Mouse (Mus musculus): ENCODE data around the gene Emilin3. TPM values are rescaled to one million over a fixed set of nuclear protein-coding genes. Genes with fewer than 3 reads are reported as not detected.

Emilin3 gene
- polyA plus RNA-seq, 1 experiment, result 0.70 TPM

DNA sequence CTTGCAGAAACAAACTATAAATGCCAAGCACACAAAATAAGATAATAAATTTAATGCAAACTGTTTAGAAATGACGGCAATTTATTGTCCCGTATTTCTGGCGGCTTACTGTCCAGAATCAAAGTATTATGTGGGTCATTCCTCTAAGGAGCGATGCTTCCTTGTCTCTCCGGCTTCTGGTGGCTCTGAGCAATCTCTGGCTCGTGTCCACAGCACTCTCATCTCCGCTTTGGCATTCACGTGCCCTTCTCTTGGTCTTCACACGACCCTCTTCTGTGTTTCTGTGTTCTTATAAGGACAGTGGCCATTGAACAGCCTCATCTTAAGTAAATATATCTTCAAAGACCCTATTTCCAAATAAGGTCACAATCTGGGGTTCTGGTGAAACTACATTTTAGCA lies 2.5 kb upstream of the Emilin3 start:
- no peak overlapping the region for H3K9ac ChIP-seq (ENCODE audit: low read depth, poor library complexity, severe bottlenecking)
- H3K9me3 ChIP-seq (replicated peaks; ENCODE audit: control insufficient read depth, insufficient read depth, low read length, poor library complexity, severe bottlenecking), result no peaks in the 10 kb centered on the region
- no peaks in the 10 kb centered on the region for H3K36me3 ChIP-seq (ENCODE audit: control insufficient read depth, insufficient read depth, low read length, poor library complexity, severe bottlenecking)
- no peaks in the 10 kb centered on the region for H3K4me1 ChIP-seq (ENCODE audit: control insufficient read depth, insufficient read depth, low read length)
- H3K27ac ChIP-seq (ENCODE audit: insufficient read depth, low read length), result no peak overlapping the region
- no peak overlapping the region for H3K4me3 ChIP-seq (ENCODE audit: low read depth, low read length)
- TF ChIP-seq EP300 (IDR thresholded peaks at IDR 0.05; ENCODE audit: insufficient read depth, low read depth, low read length), result no peak
- no peak for TF ChIP-seq POLR2A (IDR thresholded peaks at IDR 0.05; ENCODE audit: insufficient read depth, low read length)
- TF ChIP-seq CTCF (IDR thresholded peaks at IDR 0.05; ENCODE audit: low read depth, low read length), result no peak
- peaks cover 11% of the 10 kb centered on the region for H3K27me3 ChIP-seq (ENCODE audit: control insufficient read depth, insufficient read depth, low read length, poor library complexity, severe bottlenecking)

DNA sequence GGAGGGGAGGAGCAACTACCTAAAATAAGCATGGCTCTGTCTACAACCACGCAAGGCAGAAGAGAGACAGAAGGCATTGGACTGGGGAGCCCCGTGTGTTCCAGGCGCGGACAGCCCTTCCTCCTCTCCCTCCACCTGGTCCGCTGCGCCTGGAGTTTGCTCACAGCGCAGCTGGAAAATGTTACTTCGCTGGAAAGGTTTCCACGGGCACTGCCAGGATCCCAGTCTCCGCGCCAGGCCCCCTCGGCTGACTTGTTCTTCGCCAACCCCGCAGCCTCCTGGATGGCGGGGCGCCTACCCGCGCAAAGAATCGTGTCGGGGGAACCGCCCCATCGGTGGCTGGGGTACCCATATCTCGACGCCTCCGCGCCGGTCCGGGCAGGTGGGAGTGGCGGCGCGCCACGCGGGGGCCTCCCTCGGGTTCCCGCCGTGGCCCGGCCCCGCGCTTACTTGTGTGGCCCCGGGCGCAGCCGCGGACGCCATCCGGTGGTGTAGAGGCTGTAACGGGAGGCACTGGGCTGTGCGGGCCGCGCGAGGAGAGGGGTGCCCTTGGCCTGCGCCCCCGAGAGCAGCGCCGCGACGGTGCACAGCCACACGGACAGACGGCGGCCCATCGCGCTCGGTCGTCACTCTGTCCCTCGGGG lies 448 bp downstream of the Emilin3 start:
- TF ChIP-seq CTCF (IDR thresholded peaks at IDR 0.05; ENCODE audit: low read depth, low read length) (no peak), EP300 (IDR thresholded peaks at IDR 0.05; ENCODE audit: insufficient read depth, low read depth, low read length) (no peak), POLR2A (IDR thresholded peaks at IDR 0.05; ENCODE audit: insufficient read depth, low read length) (no peak)
- H3K36me3 ChIP-seq (ENCODE audit: control insufficient read depth, insufficient read depth, low read length, poor library complexity, severe bottlenecking), result no peaks in the 10 kb centered on the region
- peaks cover 11% of the 10 kb centered on the region for H3K27me3 ChIP-seq (ENCODE audit: control insufficient read depth, insufficient read depth, low read length, poor library complexity, severe bottlenecking)
- H3K4me1 ChIP-seq (ENCODE audit: control insufficient read depth, insufficient read depth, low read length), result no peaks in the 10 kb centered on the region
- no peak overlapping the region for H3K27ac ChIP-seq (ENCODE audit: insufficient read depth, low read length)
- no peaks in the 10 kb centered on the region for H3K9me3 ChIP-seq (replicated peaks; ENCODE audit: control insufficient read depth, insufficient read depth, low read length, poor library complexity, severe bottlenecking)
- peak overlapping the region; percentile 49 for H3K4me3 ChIP-seq (ENCODE audit: low read depth, low read length)
- H3K9ac ChIP-seq (ENCODE audit: low read depth, poor library complexity, severe bottlenecking), result peak overlapping the region; percentile 65

DNA sequence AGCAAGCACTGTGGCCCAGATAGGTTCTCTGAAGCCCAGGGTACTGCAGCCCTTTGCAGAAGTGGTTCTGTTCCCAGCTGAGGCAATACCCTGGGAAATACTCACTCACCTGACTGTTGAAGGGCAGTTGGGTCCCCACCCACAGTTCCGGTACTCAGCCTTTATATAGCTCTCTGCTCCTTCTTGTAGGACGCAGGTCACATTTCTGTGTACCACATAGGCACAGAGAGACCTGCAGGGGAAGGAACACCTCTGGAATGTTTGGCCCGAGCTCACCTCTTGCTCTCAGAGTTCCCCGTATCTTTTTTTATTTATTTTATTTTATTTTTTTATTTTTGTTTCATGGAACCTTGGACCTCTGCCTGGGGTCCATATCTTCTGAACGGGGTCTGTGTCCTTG lies 1.5 kb downstream of the Emilin3 start:
- peaks cover 11% of the 10 kb centered on the region for H3K27me3 ChIP-seq (ENCODE audit: control insufficient read depth, insufficient read depth, low read length, poor library complexity, severe bottlenecking)
- H3K9ac ChIP-seq (ENCODE audit: low read depth, poor library complexity, severe bottlenecking), result no peak overlapping the region
- no peaks in the 10 kb centered on the region for H3K4me1 ChIP-seq (ENCODE audit: control insufficient read depth, insufficient read depth, low read length)
- H3K9me3 ChIP-seq (replicated peaks; ENCODE audit: control insufficient read depth, insufficient read depth, low read length, poor library complexity, severe bottlenecking), result no peaks in the 10 kb centered on the region
- no peak overlapping the region for H3K4me3 ChIP-seq (ENCODE audit: low read depth, low read length)
- TF ChIP-seq POLR2A (IDR thresholded peaks at IDR 0.05; ENCODE audit: insufficient read depth, low read length) (no peak), EP300 (IDR thresholded peaks at IDR 0.05; ENCODE audit: insufficient read depth, low read depth, low read length) (no peak), CTCF (IDR thresholded peaks at IDR 0.05; ENCODE audit: low read depth, low read length) (no peak)
- H3K27ac ChIP-seq (ENCODE audit: insufficient read depth, low read length), result no peak overlapping the region
- no peaks in the 10 kb centered on the region for H3K36me3 ChIP-seq (ENCODE audit: control insufficient read depth, insufficient read depth, low read length, poor library complexity, severe bottlenecking)

DNA sequence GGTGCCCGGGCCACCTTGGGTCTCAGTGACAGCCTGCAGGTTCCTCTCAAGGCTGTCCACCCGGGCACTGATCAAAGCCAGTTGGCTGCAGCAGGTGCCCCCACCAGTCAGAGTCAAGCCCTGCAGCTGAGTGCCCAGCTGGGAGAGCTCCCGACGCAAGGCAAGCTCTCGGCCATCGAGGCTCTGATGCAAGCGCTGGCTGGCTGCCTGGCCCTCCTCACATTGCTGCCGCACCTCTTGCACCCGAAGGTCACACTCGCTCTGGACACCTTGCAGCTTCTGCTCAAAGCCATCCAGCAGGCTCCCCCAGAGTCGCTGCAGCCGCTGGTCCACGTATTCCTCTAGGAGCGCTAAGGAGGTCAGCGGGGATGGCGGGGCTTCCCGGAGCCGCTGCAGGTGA lies 3.5 kb downstream of the Emilin3 start:
- peaks cover 11% of the 10 kb centered on the region for H3K27me3 ChIP-seq (ENCODE audit: control insufficient read depth, insufficient read depth, low read length, poor library complexity, severe bottlenecking)
- TF ChIP-seq EP300 (IDR thresholded peaks at IDR 0.05; ENCODE audit: insufficient read depth, low read depth, low read length) (no peak), POLR2A (IDR thresholded peaks at IDR 0.05; ENCODE audit: insufficient read depth, low read length) (no peak), CTCF (IDR thresholded peaks at IDR 0.05; ENCODE audit: low read depth, low read length) (no peak)
- H3K4me3 ChIP-seq (ENCODE audit: low read depth, low read length), result no peak overlapping the region

DNA sequence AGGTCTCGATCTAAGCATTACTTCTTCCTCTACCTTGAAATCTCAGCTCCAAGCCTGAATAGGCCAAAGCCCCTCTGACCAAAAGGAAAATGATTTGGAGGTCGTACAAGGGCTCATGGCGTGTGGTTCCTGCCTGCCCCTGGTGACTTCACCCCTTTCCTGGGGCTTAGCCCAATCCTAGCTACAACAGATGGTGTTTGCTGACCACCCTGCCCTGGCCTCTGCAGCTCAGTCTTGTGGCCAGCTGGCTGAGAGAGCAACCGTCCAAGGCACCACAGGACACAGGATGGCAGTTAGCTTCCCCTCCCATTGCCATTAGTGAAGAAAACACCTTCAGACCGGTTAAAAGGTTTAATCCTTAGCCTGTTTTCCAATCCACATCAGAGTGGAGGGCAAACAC lies 6.0 kb downstream of the Emilin3 start:
- Histone ChIP-seq H3K9me3 (replicated peaks; ENCODE audit: control insufficient read depth, insufficient read depth, low read length, poor library complexity, severe bottlenecking) (no peaks in the 10 kb centered on the region), H3K4me1 (ENCODE audit: control insufficient read depth, insufficient read depth, low read length) (no peaks in the 10 kb centered on the region), H3K27ac (ENCODE audit: insufficient read depth, low read length) (no peak overlapping the region), H3K36me3 (ENCODE audit: control insufficient read depth, insufficient read depth, low read length, poor library complexity, severe bottlenecking) (no peaks in the 10 kb centered on the region), H3K4me3 (ENCODE audit: low read depth, low read length) (no peak overlapping the region), H3K9ac (ENCODE audit: low read depth, poor library complexity, severe bottlenecking) (no peak overlapping the region), H3K27me3 (ENCODE audit: control insufficient read depth, insufficient read depth, low read length, poor library complexity, severe bottlenecking) (0 out of 2 replicates have a peak, but pooled peaks cover 1% of the 10 kb centered on the region)
- TF ChIP-seq EP300 (IDR thresholded peaks at IDR 0.05; ENCODE audit: insufficient read depth, low read depth, low read length), result no peak
- TF ChIP-seq CTCF (IDR thresholded peaks at IDR 0.05; ENCODE audit: low read depth, low read length), result no peak
- TF ChIP-seq POLR2A (IDR thresholded peaks at IDR 0.05; ENCODE audit: insufficient read depth, low read length), result no peak

More for the DNA sequence above, 3.5 kb downstream of the Emilin3 start:
- no peaks in the 10 kb centered on the region for H3K4me1 ChIP-seq (ENCODE audit: control insufficient read depth, insufficient read depth, low read length)
- H3K9ac ChIP-seq (ENCODE audit: low read depth, poor library complexity, severe bottlenecking), result no peak overlapping the region
- H3K36me3 ChIP-seq (ENCODE audit: control insufficient read depth, insufficient read depth, low read length, poor library complexity, severe bottlenecking), result no peaks in the 10 kb centered on the region
- no peaks in the 10 kb centered on the region for H3K9me3 ChIP-seq (replicated peaks; ENCODE audit: control insufficient read depth, insufficient read depth, low read length, poor library complexity, severe bottlenecking)
- no peak overlapping the region for H3K27ac ChIP-seq (ENCODE audit: insufficient read depth, low read length)

DNA sequence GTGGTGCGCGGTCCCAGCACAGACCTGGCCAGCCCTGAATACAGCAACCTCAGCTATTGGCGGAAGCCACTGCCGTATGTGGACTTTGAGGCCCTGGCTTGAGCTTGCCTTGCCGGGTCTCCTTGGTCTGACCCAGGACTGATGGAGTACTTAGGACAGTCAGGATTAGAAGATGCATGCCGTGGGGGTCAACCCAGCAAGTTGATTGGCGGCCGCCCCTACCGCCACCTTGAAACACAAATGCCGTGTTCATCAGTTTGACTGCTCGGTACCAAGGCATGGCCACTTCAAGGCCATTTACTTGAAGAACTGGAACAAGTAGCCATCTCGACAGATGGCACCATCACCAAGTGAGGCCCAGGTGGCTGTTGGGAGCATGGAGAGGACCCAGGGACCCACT lies 6.8 kb downstream of the Emilin3 start:
- no peak for TF ChIP-seq EP300 (IDR thresholded peaks at IDR 0.05; ENCODE audit: insufficient read depth, low read depth, low read length)
- TF ChIP-seq CTCF (IDR thresholded peaks at IDR 0.05; ENCODE audit: low read depth, low read length), result no peak
- TF ChIP-seq POLR2A (IDR thresholded peaks at IDR 0.05; ENCODE audit: insufficient read depth, low read length), result no peak
- Histone ChIP-seq H3K4me3 (ENCODE audit: low read depth, low read length) (no peak overlapping the region), H3K9me3 (replicated peaks; ENCODE audit: control insufficient read depth, insufficient read depth, low read length, poor library complexity, severe bottlenecking) (no peaks in the 10 kb centered on the region), H3K4me1 (ENCODE audit: control insufficient read depth, insufficient read depth, low read length) (no peaks in the 10 kb centered on the region), H3K9ac (ENCODE audit: low read depth, poor library complexity, severe bottlenecking) (no peak overlapping the region), H3K36me3 (ENCODE audit: control insufficient read depth, insufficient read depth, low read length, poor library complexity, severe bottlenecking) (no peaks in the 10 kb centered on the region), H3K27me3 (ENCODE audit: control insufficient read depth, insufficient read depth, low read length, poor library complexity, severe bottlenecking) (no peaks in the 10 kb centered on the region), H3K27ac (ENCODE audit: insufficient read depth, low read length) (no peak overlapping the region)

Data from ES-Bruce4 (cell line).